Mouse (Mus musculus) forebrain, embryonic 13.5 days (tissue): ENCODE data around the gene Rnf214. TPM values are rescaled to one million over a fixed set of nuclear protein-coding genes. Genes with fewer than 3 reads are reported as not detected.
A peak's percentile ranks its signal among the peaks of the same experiment; 100 is the strongest.
"Not testable (repeated sequence)": the region's sequence is repeated elsewhere in the genome, so short reads cannot be mapped to it uniquely, and the experiment has no call there.

ENCODE experiments used
- ATAC-seq: fragments of 200-750 bp; cut with Nextera tagmentation; 2 replicates; pipeline ENCODE4 v1.8.0; 2017
- H3K27ac ChIP-seq: fragments of 300-500 bp; sonication (generic); 2 replicates; pipeline ENCODE4 v1.5.1; 2015; ENCODE audit warnings: inconsistent platforms, mild to moderate bottlenecking, moderate library complexity
- H3K27me3 ChIP-seq: fragments of 300-500 bp; sonication (generic); 2 replicates; pipeline ENCODE4 v1.6.1; 2015; ENCODE audit warnings: mild to moderate bottlenecking, inconsistent platforms
- H3K36me3 ChIP-seq: fragments of 300-500 bp; sonication (generic); 2 replicates; pipeline ENCODE4 v1.6.1; 2015; ENCODE audit warnings: mild to moderate bottlenecking, inconsistent platforms; ENCODE audit not compliant: poor library complexity, severe bottlenecking
- H3K4me1 ChIP-seq: fragments of 300-500 bp; sonication (generic); 2 replicates; pipeline ENCODE4 v1.6.1; 2015; ENCODE audit warnings: inconsistent platforms
- H3K4me2 ChIP-seq: fragments of 300-500 bp; sonication (generic); 2 replicates; pipeline ENCODE4 v1.6.1; 2015; ENCODE audit warnings: inconsistent platforms, mild to moderate bottlenecking, moderate library complexity
- H3K4me3 ChIP-seq: fragments of 300-500 bp; sonication (generic); 2 replicates; pipeline ENCODE4 v1.5.1; 2015; ENCODE audit warnings: mild to moderate bottlenecking, inconsistent platforms
- H3K9ac ChIP-seq: fragments of 300-500 bp; sonication (generic); 2 replicates; pipeline ENCODE4 v1.6.1; 2015; ENCODE audit warnings: mild to moderate bottlenecking, inconsistent platforms
- H3K9me3 ChIP-seq: fragments of 300-500 bp; sonication (generic); replicated peaks from 2 replicates; pipeline ENCODE4 v1.6.1; 2016; ENCODE audit warnings: inconsistent platforms
- WGBS: fragments of 180-500 bp; shearing (Covaris S2); methylation state at CpG from one replicate; pipeline ENCODE4 v1.1.7; 2015; 5-methylcytosine and 5-hydroxymethylcytosine counted together
- polyA plus RNA-seq: library from polyadenylated mRNA; unstranded; fragments of >200 nt; fragmentation: Nextera tagmentation; extraction: Ambion mirVana; gene quantifications from 2 replicates; pipeline ENCODE4 v1.2.1, GENCODE M21; 2015

Rnf214 gene
- polyA plus RNA-seq, 1 experiment from 2014 or later, result 94.3 TPM

DNA sequence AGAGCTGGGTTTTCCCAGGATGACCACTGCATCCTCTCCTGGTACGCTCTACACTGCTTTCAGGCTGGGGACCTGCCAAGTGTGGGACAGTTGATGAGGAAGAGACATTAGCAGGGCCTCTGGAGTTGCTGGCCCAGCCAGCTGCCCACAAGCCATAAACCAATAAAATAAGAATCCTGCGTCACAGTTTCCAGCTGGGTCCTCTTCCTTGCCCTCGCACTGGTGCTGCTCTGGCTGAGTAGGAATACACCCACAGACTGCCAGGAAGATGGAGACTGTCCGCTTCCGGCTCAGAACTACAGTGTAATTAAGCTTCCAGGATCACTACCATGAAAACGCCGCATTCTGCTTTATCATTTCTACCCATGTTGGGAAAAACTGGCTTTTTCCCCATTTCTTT is 44.9 kb downstream of the Rnf214 start:
- Histone ChIP-seq H3K27me3 (no peaks in the 10 kb centered on the region), H3K4me2 (no peak overlapping the region), H3K9ac (no peak overlapping the region), H3K4me1 (no peaks in the 10 kb centered on the region), H3K36me3 (peaks cover 95% of the 10 kb centered on the region), H3K27ac (no peak overlapping the region), H3K4me3 (no peak overlapping the region), H3K9me3 (no peaks in the 10 kb centered on the region)
- 95% methylated on average over 7 of the region's 7 CpGs for WGBS
- ATAC-seq, result no peak

DNA sequence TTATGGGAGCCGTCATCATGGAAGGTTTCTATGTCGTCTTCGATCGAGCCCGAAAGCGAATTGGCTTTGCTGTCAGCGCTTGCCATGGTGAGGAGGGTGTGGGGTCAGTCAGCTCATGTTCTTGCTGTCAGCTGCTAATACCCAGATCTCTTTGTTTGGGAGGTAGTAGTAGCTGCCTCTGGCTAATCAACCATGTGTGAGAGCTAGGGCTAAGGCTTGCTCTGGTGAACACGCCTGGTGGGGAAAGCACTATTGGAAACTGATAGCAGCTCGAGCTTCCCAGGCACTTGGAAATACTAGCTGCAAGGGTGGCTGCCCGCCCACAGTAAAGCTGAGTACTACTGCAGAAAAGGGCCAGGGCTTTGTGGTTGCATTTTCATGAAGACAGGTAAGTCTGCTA is 47.3 kb downstream of the Rnf214 start:
- 95% methylated on average over 10 of the region's 10 CpGs for WGBS
- no peak for ATAC-seq
- Histone ChIP-seq H3K27ac (no peak overlapping the region), H3K36me3 (peaks cover 97% of the 10 kb centered on the region), H3K9me3 (no peaks in the 10 kb centered on the region), H3K4me3 (no peak overlapping the region), H3K27me3 (no peaks in the 10 kb centered on the region), H3K4me1 (no peaks in the 10 kb centered on the region), H3K9ac (no peak overlapping the region), H3K4me2 (no peak overlapping the region)

DNA sequence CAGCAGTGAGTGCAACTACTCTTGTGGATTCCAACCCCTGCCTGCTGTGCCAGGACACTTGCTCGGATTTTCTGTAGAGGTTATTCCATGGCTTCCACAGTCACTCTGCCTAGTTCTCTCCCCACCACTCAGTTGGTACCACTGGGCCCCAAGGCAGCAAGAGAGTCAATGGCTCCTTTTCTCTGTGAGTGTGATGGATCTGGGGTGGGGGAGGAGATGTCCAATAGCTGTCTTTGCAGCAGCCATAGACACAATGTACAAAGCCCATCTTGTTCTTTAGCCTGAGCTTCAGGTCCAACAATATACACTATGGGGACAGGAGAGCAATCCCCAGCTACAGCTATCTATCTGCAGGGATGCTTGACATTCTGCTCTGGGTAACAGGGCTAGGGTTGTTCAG is 52.6 kb downstream of the Rnf214 start:
- Histone ChIP-seq H3K4me1 (peaks cover 12% of the 10 kb centered on the region; the same call in 1 of the 2 replicates), H3K4me2 (no peak overlapping the region), H3K36me3 (peaks cover 52% of the 10 kb centered on the region), H3K27ac (no peak overlapping the region), H3K9me3 (no peaks in the 10 kb centered on the region), H3K27me3 (no peaks in the 10 kb centered on the region), H3K4me3 (no peak overlapping the region), H3K9ac (no peak overlapping the region)
- 77% methylated on average over 1 of the region's 1 CpGs for WGBS
- no peak for ATAC-seq

DNA sequence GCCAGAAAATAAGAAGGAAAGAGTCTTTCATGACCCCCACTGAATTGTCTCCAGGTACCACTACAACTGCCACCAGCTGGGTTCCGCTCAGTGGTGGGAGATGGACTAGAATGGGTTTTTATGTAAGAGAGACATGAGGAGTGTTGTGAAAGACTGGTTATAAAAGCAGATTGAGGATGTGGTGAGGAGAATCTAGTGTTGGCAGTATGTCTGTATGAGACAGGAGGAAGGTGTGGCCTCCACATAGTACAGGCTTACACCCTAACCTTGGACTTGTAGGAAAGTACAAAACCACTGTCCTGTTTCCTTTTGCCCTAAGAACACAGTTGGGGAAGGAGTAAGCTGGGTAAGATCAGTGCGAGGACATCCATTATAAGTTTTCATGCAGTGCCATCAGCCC is 53.0 kb downstream of the Rnf214 start:
- H3K9me3 ChIP-seq, result no peaks in the 10 kb centered on the region
- 96% methylated on average over 2 of the region's 2 CpGs for WGBS
- no peaks in the 10 kb centered on the region for H3K27me3 ChIP-seq
- H3K36me3 ChIP-seq, result peaks cover 48% of the 10 kb centered on the region
- no peak overlapping the region for H3K9ac ChIP-seq
- H3K27ac ChIP-seq, result no peak overlapping the region
- H3K4me3 ChIP-seq, result no peak overlapping the region
- H3K4me1 ChIP-seq, result peaks cover 12% of the 10 kb centered on the region; the same call in 1 of the 2 replicates
- ATAC-seq, result no peak
- H3K4me2 ChIP-seq, result no peak overlapping the region

DNA sequence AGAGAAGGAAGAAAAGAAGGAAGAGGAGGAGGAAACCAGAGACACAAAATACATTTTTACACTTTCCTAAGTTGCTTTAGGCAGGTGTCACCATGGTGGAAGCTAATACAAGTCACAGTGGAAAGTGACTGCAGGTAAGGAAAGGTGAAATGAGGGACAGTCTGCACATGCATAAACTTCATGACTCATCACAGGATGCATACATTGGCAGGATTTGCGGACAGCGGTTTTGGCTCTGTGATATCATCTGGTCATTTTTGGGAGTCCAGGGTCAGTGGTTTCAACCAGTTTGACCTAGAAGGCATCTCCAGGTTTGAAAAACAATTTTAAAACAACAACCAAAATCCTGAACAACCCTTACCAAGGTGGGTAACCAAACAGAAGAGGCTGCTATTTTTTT is 54.9 kb downstream of the Rnf214 start:
- H3K36me3 ChIP-seq, result peaks cover 28% of the 10 kb centered on the region
- H3K27ac ChIP-seq, result no peak overlapping the region
- no peak overlapping the region for H3K4me3 ChIP-seq
- 95% methylated on average over 2 of the region's 2 CpGs for WGBS
- peaks cover 12% of the 10 kb centered on the region; the same call in 1 of the 2 replicates for H3K4me1 ChIP-seq
- ATAC-seq, result no peak
- no peaks in the 10 kb centered on the region for H3K9me3 ChIP-seq
- H3K27me3 ChIP-seq, result no peaks in the 10 kb centered on the region
- H3K9ac ChIP-seq, result no peak overlapping the region
- H3K4me2 ChIP-seq, result no peak overlapping the region

DNA sequence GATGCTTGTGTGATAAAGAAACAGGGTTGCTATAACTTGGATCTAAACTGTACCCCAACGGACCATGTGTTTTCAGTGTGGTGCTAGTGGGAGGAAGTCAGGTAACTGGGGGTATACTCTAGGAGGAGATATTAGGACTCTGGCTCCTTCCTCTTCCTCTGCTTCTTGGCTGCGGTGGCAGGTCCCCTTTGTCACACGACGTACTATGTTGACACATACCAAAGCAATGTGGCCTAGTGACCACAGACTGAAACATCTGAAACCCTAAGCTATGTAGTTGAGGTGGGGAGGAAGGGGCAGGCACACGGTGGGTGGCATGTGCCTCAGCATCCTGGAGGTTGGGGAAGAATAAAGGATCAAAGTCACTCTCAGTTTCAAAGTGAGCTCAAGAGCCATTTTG is 55.4 kb downstream of the Rnf214 start:
- no peaks in the 10 kb centered on the region for H3K27me3 ChIP-seq
- 67% methylated on average over 5 of the region's 5 CpGs for WGBS
- H3K4me1 ChIP-seq, result peaks cover 12% of the 10 kb centered on the region; the same call in 1 of the 2 replicates
- H3K4me2 ChIP-seq, result no peak overlapping the region
- H3K36me3 ChIP-seq, result peaks cover 24% of the 10 kb centered on the region
- H3K27ac ChIP-seq, result no peak overlapping the region
- no peak overlapping the region for H3K9ac ChIP-seq
- H3K9me3 ChIP-seq, result no peaks in the 10 kb centered on the region
- no peak for ATAC-seq
- no peak overlapping the region for H3K4me3 ChIP-seq

DNA sequence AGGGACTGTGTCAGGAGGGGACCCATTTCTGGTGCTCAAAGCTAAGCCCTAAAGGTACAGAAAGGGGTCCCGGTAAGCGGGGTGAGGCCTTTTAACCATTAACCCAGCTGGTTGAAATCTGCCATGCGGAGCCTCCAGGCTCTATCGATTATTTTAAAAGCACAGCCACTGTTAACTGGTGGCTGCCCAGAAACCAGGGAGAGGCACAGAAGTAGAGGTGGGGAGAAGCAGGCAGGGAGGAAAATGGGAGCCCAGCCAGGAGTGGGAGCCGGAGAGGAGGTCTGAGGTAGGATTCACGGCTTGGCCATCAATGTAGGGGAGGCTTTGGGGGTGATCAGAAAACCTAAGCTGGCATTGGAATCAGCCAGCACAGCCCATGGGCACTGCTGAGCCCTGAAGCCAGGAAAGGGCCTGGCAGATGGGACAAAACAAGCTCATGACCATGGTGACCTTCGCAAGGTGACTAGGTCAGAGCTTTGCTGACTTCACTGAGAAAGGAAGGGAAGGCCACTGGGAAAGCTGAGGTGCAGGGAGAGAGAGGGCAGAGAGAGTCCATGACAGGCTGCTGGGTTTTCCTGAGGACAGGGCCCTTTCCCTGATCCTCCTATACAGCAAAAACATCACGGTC is 56.1 kb downstream of the Rnf214 start:
- ATAC-seq, result no peak
- Histone ChIP-seq H3K36me3 (peaks cover 17% of the 10 kb centered on the region), H3K9me3 (no peaks in the 10 kb centered on the region), H3K9ac (no peak overlapping the region), H3K4me2 (no peak overlapping the region), H3K27ac (no peak overlapping the region), H3K4me1 (peaks cover 12% of the 10 kb centered on the region; the same call in 1 of the 2 replicates), H3K4me3 (no peak overlapping the region), H3K27me3 (no peaks in the 10 kb centered on the region)
- WGBS, result 88% methylated on average over 8 of the region's 8 CpGs

DNA sequence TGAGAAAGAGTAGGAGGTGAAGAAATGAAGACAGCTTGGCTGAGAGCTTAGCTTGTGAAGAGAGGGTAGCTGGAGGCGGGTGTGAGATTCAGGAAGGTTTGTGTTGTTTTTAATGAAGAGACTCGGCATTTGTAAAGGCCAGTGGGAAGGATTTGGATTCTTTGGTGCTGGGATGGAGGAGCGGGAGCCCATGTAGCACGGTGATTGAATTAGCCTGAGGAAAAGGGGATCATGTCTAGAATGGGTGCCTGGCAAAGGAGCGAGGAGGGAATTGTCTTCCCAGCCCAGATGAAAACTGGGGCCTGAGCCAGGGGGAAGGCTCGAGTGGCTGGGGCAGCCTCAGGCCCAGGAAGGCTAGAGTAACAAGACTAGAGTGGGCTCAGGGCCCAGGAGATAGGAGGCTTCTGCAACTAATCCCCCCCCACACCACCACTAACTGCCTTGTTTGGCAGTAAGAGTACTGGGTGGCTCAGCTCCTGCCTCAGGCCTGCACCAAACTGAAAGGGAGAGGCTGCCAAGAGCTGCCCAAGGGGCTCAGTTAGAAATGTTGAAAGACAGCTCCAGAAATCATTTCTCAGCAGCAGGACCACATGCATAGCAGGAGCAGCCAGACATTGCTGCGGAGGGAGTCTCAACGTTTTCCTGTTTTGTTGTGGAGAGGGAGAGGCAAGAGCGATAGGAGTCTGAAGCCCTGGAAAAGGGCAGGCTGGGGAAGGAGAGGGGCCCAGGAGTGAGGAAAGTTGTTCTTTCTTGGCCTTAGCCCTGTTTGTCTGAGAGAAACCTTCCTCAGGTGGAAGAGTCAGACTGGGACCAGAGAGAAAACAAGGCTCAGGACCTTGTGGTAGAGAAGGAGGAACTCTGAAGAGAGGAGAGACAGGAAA is 56.9 kb downstream of the Rnf214 start:
- no peak; the same call in 1 of the 2 replicates for ATAC-seq
- no peaks in the 10 kb centered on the region for H3K27me3 ChIP-seq
- no peaks in the 10 kb centered on the region for H3K9me3 ChIP-seq
- H3K4me1 ChIP-seq, result peaks cover 12% of the 10 kb centered on the region; the same call in 1 of the 2 replicates
- no peak overlapping the region for H3K9ac ChIP-seq
- peaks cover 8% of the 10 kb centered on the region; the same call in 1 of the 2 replicates for H3K36me3 ChIP-seq
- no peak overlapping the region for H3K4me3 ChIP-seq
- H3K27ac ChIP-seq, result 0 out of 2 replicates have a peak overlapping the region, but pooled peaks have one; percentile 10
- WGBS, result 72% methylated on average over 9 of the region's 9 CpGs
- H3K4me2 ChIP-seq, result no peak overlapping the region

DNA sequence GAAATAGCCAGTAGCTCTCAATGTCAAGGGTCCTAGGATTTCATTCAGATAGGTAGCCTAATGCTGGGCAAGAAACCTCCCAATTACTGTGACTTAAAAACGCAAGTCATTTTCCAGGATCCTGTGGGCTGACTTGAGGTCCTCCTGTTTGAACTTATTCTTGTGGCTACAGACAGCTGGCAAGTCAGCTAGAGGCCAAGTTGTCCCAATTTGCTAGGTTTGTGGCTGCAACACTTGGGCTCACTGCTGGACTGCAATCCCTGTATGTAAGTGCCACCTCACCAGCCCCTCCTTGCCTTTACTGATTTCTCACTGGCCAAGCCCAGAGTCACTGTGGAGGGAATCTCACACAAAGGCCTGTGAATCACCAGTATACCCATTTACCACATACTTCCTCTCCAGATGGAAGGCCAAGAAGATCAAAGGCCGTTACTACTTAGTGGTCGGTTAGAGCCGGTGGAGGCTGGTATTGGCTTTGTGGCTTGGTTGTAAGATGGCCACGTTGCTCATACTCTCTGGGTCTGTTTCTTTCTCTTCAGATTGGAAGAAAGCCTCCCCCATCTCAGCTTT is 59.7 kb downstream of the Rnf214 start:
- no peaks in the 10 kb centered on the region for H3K27me3 ChIP-seq
- WGBS, result 88% methylated on average over 5 of the region's 5 CpGs
- H3K9me3 ChIP-seq, result no peaks in the 10 kb centered on the region
- H3K27ac ChIP-seq, result no peak overlapping the region
- no peak overlapping the region for H3K4me2 ChIP-seq
- peaks cover 19% of the 10 kb centered on the region for H3K4me1 ChIP-seq
- no peak overlapping the region for H3K9ac ChIP-seq
- H3K36me3 ChIP-seq, result no peaks in the 10 kb centered on the region; the same call in 1 of the 2 replicates
- no peak overlapping the region for H3K4me3 ChIP-seq
- no peak for ATAC-seq

DNA sequence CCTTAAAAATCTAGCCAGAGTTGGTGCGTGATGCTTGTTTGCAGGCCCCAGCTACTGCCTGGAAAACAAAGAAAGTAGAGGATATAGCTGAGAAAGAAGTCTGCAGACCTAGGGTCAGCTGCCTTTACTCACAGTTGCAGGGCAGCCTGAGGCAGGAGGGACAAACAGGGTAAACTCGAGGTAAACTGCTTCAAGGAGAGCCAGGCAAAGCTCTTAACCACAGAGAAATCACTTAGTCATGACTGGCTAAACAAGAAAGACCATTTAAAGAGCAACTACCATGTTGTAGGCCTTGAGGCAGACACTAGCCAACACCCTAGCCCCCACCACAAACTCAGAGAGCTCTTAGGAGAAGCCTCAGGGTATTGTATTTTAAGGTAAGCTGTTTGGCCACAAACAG is 60.5 kb downstream of the Rnf214 start:
- H3K27me3 ChIP-seq, H3K4me3 ChIP-seq, H3K36me3 ChIP-seq, H3K27ac ChIP-seq, H3K9ac ChIP-seq, H3K9me3 ChIP-seq, ATAC-seq, H3K4me2 ChIP-seq: not testable (repeated sequence)
- 81% methylated on average over 2 of the region's 2 CpGs for WGBS
- H3K4me1 ChIP-seq, result peaks cover 27% of the 10 kb centered on the region

DNA sequence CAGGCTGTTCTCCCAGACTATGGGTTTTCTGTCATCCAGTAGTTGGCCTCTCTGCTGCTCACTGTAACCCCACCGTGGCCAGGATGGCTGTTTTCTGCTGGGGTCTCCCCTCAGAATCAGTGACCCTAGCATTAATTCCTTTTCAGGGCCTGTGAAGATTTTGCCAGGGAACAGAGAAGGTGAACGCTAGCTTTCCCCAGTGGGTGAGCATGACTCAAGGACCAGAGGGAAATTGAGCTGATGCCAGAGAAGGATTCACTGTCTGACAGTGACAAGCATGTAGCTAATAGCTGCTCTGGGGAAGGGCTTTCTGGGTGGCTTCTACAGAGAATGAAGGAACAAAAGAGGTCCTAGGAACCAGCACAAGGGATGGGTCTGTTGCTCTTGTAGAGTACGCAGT is 61.2 kb downstream of the Rnf214 start:
- WGBS, result 65% methylated on average over 3 of the region's 3 CpGs
- peaks cover 31% of the 10 kb centered on the region for H3K4me1 ChIP-seq

DNA sequence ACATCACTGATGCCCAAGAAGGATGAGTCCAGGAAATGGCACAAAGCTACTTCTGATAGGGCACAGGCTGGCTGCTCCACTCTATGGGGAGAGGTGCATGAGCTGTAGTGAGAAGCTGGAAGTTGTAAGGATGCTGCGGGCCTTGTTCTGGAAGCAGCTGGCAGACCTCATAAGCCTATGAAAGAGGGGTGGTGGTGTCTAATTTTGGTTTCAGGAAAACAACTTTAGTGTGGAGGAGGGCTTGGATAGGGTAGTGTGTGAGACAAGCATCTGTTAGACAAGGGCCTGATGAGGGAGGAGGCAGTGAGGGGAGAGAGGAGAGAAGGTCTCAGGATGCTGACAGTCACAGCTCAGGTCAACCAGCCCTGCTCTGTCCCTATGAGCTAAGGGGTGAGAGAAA is 62.9 kb downstream of the Rnf214 start:
- Histone ChIP-seq H3K9ac (no peak overlapping the region), H3K4me1 (peaks cover 38% of the 10 kb centered on the region), H3K4me3 (no peak overlapping the region), H3K27me3 (no peaks in the 10 kb centered on the region), H3K36me3 (peaks cover 3% of the 10 kb centered on the region; the same call in 1 of the 2 replicates), H3K4me2 (no peak overlapping the region), H3K27ac (no peak overlapping the region), H3K9me3 (no peaks in the 10 kb centered on the region)
- 88% methylated on average over 1 of the region's 1 CpGs for WGBS
- ATAC-seq, result no peak

More for the DNA sequence above, 61.2 kb downstream of the Rnf214 start:
- no peak overlapping the region for H3K4me2 ChIP-seq
- H3K9ac ChIP-seq, result no peak overlapping the region
- no peaks in the 10 kb centered on the region for H3K9me3 ChIP-seq
- H3K36me3 ChIP-seq, result peaks cover 3% of the 10 kb centered on the region; the same call in 1 of the 2 replicates
- H3K27me3 ChIP-seq, result no peaks in the 10 kb centered on the region
- no peak overlapping the region for H3K27ac ChIP-seq
- ATAC-seq, result no peak
- H3K4me3 ChIP-seq, result no peak overlapping the region
